8 mouse cellular contexts compared by ENCODE assay signal in genomic region chr5:30814424-30815119, GRCm38 (mm10). TPM values are rescaled to one million over a fixed set of nuclear protein-coding genes. Genes with fewer than 3 reads are reported as not detected.
DNase-seq lines count a peak whose midpoint lies in the region; ATAC-seq and TF ChIP-seq lines count a peak whose summit lies in the region.

Gene Mapre3, plus strand, starts transcription at chr5:30814641.

- TF ChIP-seq CTCF in cortical plate, adult 2 months (IDR thresholded peaks at IDR 0.05; ENCODE audit: extremely low read depth, insufficient read depth, low read length), result no peak
- TF ChIP-seq CTCF in hindbrain, postnatal 0 days (IDR thresholded peaks at IDR 0.05; ENCODE audit: low read depth), result no peak

- H3K9me3 ChIP-seq in hindbrain, postnatal 0 days (ENCODE audit: low read length), result no peaks in the 10 kb centered on the region

- H3K27ac ChIP-seq in cortical plate, adult 2 months (ENCODE audit: insufficient read depth, low read length), result peak within 1 kb of the TSS; percentile 51
- peak within 1 kb of the TSS; percentile 87 for H3K27ac ChIP-seq in hindbrain, postnatal 0 days

- H3K27me3 ChIP-seq in hindbrain, postnatal 0 days (ENCODE audit: insufficient read depth, low read length), result no peaks in the 10 kb centered on the region

- peak; percentile 98 for DNase-seq in ZHBTc4 (ENCODE audit: low read depth, low spot score)
- DNase-seq in gastrocnemius, adult 8-10 months (ENCODE audit: low spot score in 2 of 2), result peak; percentile 84 to 90
- peak; percentile 97 for DNase-seq in hindbrain, postnatal 0 days (ENCODE audit: low spot score)
- peak; percentile 88 to 93 for DNase-seq in left cerebral cortex, adult 18-20 months (ENCODE audit: low spot score in 2 of 2)
- peak; percentile 91 to 92 for DNase-seq in lung, postnatal 4 days
- peak; percentile 95 for DNase-seq in retina, postnatal 1 day
- peak; percentile 87 for DNase-seq in thymus, postnatal 4 days

- H3K9ac ChIP-seq in hindbrain, postnatal 0 days (replicated peaks; ENCODE audit: low read length), result peak within 1 kb of the TSS; percentile 71

- peak; percentile 97 for ATAC-seq in hindbrain, postnatal 0 days

- peak within 1 kb of the TSS; percentile 61 for H3K4me3 ChIP-seq in cortical plate, adult 2 months (ENCODE audit: insufficient read depth, low read length)
- peak within 1 kb of the TSS; percentile 82 for H3K4me3 ChIP-seq in hindbrain, postnatal 0 days (ENCODE audit: low read length)

- no peaks in the 10 kb centered on the region for H3K36me3 ChIP-seq in hindbrain, postnatal 0 days (ENCODE audit: insufficient read depth, low read length)

- peaks cover 10% of the 10 kb centered on the region; the same call in 1 of the 2 replicates for H3K4me1 ChIP-seq in cortical plate, adult 2 months (ENCODE audit: control insufficient read depth, insufficient read depth, low read length)
- H3K4me1 ChIP-seq in hindbrain, postnatal 0 days (ENCODE audit: insufficient read depth, low read length), result peaks cover 26% of the 10 kb centered on the region

- TF ChIP-seq POLR2A in cortical plate, adult 2 months (IDR thresholded peaks at IDR 0.05; ENCODE audit: extremely low read depth, insufficient read depth, low read length), result peak; percentile 43; the same call in 1 of the 2 replicates

- H3K4me2 ChIP-seq in hindbrain, postnatal 0 days (ENCODE audit: low read depth, low read length), result peak within 1 kb of the TSS; percentile 87

- under 1% methylated on average over 57 of the region's 59 CpGs for WGBS in hindbrain, postnatal 0 days

RNA-seq across cellular contexts. Expression of gene Mapre3, which starts in this region (rescaled TPM):
- polyA plus RNA-seq in cortical plate, adult 2 months (2012; rRNA removed), result 268 and 302 TPM in 2 replicates
- total RNA-seq in gastrocnemius, adult 8-10 months (2022), result 100 to 1,000 TPM in 1 of 4 experiments, 10 to 100 TPM in 3; 88.7 to 101 (median 92.6) TPM
- 51.7 and 55.8 TPM in 2 replicates for total RNA-seq in hindbrain, postnatal 0 days (2014; rRNA removed)
- 134 and 137 TPM in 2 replicates for polyA plus RNA-seq in hindbrain, postnatal 0 days (2015; fragmentation: Nextera tagmentation; extraction: Ambion mirVana)
- total RNA-seq in left cerebral cortex, adult 18-20 months (2021), result 100 to 1,000 TPM; 221 to 228 TPM

Comparison
In these comparisons a context has a peak if more than half of its experiments do, and no peak if none do; other contexts are left out.
1. Peak in every context shown above with its lines: DNase-seq, ATAC-seq, H3K4me3 ChIP-seq and H3K27ac ChIP-seq.